Mouse (Mus musculus) intestine, postnatal 0 days (tissue): ENCODE data around the gene Ifitm10. TPM values are rescaled to one million over a fixed set of nuclear protein-coding genes. Genes with fewer than 3 reads are reported as not detected.

Experiments
- ATAC-seq: fragments of 200-750 bp; cut with Nextera tagmentation; 2 replicates; pipeline ENCODE4 v1.8.0; 2017; ENCODE audit warnings: mild to moderate bottlenecking, moderate TSS enrichment, moderate library complexity
- H3K27ac ChIP-seq: fragments of 300-500 bp; sonication (generic); 2 replicates; pipeline ENCODE4 v1.5.1; 2014; ENCODE audit warnings: mild to moderate bottlenecking, low read depth, low read length, moderate library complexity
- H3K27me3 ChIP-seq: fragments of 300-500 bp; sonication (generic); replicated peaks from 2 replicates; pipeline ENCODE4 v1.6.1; 2014; ENCODE audit warnings: low read length, mixed read lengths; ENCODE audit not compliant: control insufficient read depth, insufficient read depth
- H3K36me3 ChIP-seq: fragments of 300-500 bp; sonication (generic); 2 replicates; pipeline ENCODE4 v1.6.1; 2014; ENCODE audit warnings: mild to moderate bottlenecking, moderate library complexity; ENCODE audit not compliant: control insufficient read depth, insufficient read depth
- H3K4me1 ChIP-seq: fragments of 300-500 bp; sonication (generic); replicated peaks from 2 replicates; pipeline ENCODE4 v1.6.1; 2014; ENCODE audit warnings: antibody characterized with exemption, low read length, mixed read lengths; ENCODE audit not compliant: control insufficient read depth, insufficient read depth
- H3K4me2 ChIP-seq: fragments of 300-500 bp; sonication (generic); replicated peaks from 2 replicates; pipeline ENCODE4 v1.6.1; 2014; ENCODE audit warnings: low read depth, mild to moderate bottlenecking, moderate library complexity
- H3K4me3 ChIP-seq: fragments of 300-500 bp; sonication (generic); 2 replicates; pipeline ENCODE4 v1.5.1; 2014; ENCODE audit warnings: low read depth, low read length
- H3K9ac ChIP-seq: fragments of 300-500 bp; sonication (generic); 2 replicates; pipeline ENCODE4 v1.6.1; 2014; ENCODE audit warnings: mild to moderate bottlenecking, low read depth, low read length
- H3K9me3 ChIP-seq: fragments of 300-500 bp; sonication (generic); 2 replicates; pipeline ENCODE4 v1.6.1; 2016; ENCODE audit warnings: mixed run types; ENCODE audit not compliant: control insufficient read depth
- CTCF ChIP-seq: sonication (generic); IDR thresholded peaks from 2 replicates; pipeline ENCODE4 v1.5.1; 2016; ENCODE audit warnings: low read depth, mild to moderate bottlenecking, control low read depth, antibody characterized with exemption, moderate library complexity
- WGBS: fragments of 180-500 bp; shearing (Covaris S2); extraction: QIAGEN DNeasy Blood & Tissue Kit; methylation state at CpG from one replicate; pipeline ENCODE4 v1.1.7; 2014; 5-methylcytosine and 5-hydroxymethylcytosine counted together
- polyA plus RNA-seq: library from polyadenylated mRNA; unstranded; fragments of >200 nt; fragmentation: Nextera tagmentation; extraction: Ambion mirVana; gene quantifications from 2 replicates; pipeline ENCODE4 v1.2.1, GENCODE M21; 2015

The Ifitm10 gene
- 1.5 and 1.6 TPM in 2 replicates for polyA plus RNA-seq

DNA sequence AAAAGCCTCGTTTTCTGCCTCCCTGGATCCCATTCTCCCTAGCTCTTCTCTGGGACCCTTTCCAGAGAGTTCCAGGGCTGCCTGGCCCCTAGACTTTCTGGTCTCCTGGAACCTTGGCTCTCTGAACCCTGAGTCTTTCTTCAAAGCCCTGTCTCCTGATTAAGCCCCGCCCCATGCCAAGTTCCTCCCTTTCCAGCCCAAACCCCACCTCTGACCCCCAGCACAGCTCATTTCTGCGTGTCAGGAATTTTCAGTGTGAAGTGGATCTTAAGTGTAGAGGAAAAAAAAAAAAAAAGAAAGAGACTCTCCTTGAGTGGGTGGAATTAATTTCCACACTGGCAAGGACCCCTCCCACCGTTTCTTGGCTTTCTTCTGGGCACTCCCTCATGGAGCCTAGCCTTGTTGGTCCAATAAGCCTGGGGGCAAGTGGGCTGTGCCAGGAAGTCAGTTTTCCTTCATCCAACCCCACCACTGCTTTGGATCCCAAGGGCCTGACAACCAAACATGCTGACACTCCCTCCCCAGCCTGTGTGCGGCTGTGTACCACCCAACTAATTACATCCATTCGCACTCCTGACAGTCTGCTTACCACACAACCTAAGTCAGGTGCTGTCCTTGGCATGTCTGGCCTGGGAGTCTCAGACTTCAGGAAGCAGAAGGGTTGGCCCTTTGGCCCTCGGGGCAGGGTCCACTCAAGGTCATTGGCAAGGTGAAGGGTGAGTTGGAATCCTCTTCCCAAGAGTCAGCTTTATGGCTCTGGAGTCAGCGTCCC is at the start of gene Ifitm10:
TSS of gene Ifitm10 (minus strand) at position 113 of the 772 bp plus-strand sequence.
- ATAC-seq: no peak
- Histone ChIP-seq H3K9me3 (no peaks in the 10 kb centered on the region), H3K9ac (no peak within 1 kb of the TSS), H3K4me2 (no peak within 1 kb of the TSS), H3K36me3 (peaks cover 33% of the 10 kb centered on the region), H3K27ac (no peak within 1 kb of the TSS), H3K4me3 (no peak within 1 kb of the TSS), H3K4me1 (no peaks in the 10 kb centered on the region), H3K27me3 (peaks cover 29% of the 10 kb centered on the region)
- 64% methylated on average over 8 of the region's 8 CpGs for WGBS
- TF ChIP-seq CTCF: no peak

DNA sequence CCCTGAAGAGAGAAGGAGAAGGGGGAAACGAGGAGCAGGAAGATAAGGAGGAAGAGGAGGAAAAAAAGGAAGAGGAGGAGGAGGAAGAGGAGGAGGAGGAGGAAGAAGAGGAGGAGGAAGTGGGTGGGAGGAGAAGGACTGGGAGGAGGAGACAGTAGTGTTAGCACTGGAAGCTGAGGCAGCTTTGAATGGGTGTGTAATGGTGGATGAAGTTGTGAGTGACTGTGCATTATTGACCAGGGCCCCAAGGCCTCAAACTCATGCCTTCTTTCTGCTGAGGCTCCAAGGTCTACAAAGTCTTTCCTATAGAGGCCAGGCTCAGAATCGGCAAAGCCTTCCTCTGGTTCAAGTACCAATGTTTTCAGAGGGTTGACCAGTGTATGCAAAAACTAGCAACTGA is 48.3 kb upstream of the Ifitm10 start:
- H3K9ac ChIP-seq: no peak overlapping the region
- no peak for ATAC-seq
- no peak overlapping the region for H3K4me3 ChIP-seq
- no peaks in the 10 kb centered on the region for H3K36me3 ChIP-seq
- no peaks in the 10 kb centered on the region for H3K4me1 ChIP-seq
- H3K4me2 ChIP-seq: no peak overlapping the region
- TF ChIP-seq CTCF: no peak
- 60% methylated on average over 2 of the region's 2 CpGs for WGBS
- H3K27ac ChIP-seq: no peak overlapping the region
- H3K27me3 ChIP-seq: no peaks in the 10 kb centered on the region
- H3K9me3 ChIP-seq: no peaks in the 10 kb centered on the region

- no peak for TF ChIP-seq CTCF
- Histone ChIP-seq H3K4me3 (no peak overlapping the region), H3K9ac (no peak overlapping the region), H3K9me3 (no peaks in the 10 kb centered on the region), H3K27ac (no peak overlapping the region), H3K36me3 (no peaks in the 10 kb centered on the region), H3K27me3 (no peaks in the 10 kb centered on the region), H3K4me1 (no peaks in the 10 kb centered on the region), H3K4me2 (no peak overlapping the region)
- ATAC-seq: no peak
- WGBS: 50% methylated on average over 5 of the region's 5 CpGs
Observed at GRCm38 (mm10) chr7:142419887-142420286, 46.3 kb upstream of the Ifitm10 start.

DNA sequence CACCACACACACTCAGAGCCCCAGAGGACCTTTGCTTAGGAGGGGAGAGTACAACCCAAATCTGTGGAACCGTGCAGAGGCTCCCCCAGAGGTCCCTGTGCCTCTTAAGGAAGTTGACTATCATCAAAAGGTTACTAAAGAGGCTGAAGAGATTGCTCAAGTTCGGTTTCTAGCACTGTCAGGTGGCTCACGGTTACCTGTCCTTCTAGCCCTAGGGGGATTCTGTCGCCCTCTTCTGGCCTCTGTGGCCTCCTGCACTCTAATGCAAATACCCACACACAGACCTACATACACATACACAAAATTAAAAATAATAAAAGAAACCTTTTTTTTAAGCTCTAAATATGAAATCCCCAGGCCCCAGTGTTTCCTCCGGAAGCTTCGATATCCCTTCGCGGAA is 45.1 kb upstream of the Ifitm10 start:
- H3K27me3 ChIP-seq: no peaks in the 10 kb centered on the region
- no peak overlapping the region for H3K4me2 ChIP-seq
- H3K4me1 ChIP-seq: no peaks in the 10 kb centered on the region
- no peaks in the 10 kb centered on the region for H3K36me3 ChIP-seq
- no peak overlapping the region for H3K27ac ChIP-seq
- ATAC-seq: no peak
- WGBS: 89% methylated on average over 8 of the region's 8 CpGs
- H3K9ac ChIP-seq: no peak overlapping the region
- TF ChIP-seq CTCF: no peak
- H3K4me3 ChIP-seq: no peak overlapping the region
- no peaks in the 10 kb centered on the region for H3K9me3 ChIP-seq

DNA sequence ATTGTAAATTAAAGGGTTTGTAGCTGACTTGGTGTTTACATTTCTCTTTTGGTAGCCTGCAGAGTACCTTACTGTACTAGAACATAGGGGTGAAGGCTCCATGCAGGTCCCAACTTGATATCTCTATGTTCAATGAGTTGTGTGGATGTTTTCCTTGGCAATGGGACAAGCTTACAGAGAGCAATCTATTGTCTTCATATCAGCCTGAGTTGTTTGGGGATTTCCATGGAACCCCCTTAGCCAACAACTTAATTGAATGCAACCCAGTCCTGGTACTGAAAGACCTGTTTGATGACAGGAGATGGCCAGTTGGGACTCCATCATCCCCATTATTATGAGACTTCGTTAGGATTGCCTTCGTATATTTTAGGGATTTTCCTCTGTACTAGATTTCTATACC is 44.5 kb upstream of the Ifitm10 start:
- Histone ChIP-seq H3K27ac (no peak overlapping the region), H3K36me3 (no peaks in the 10 kb centered on the region), H3K27me3 (no peaks in the 10 kb centered on the region), H3K9me3 (no peaks in the 10 kb centered on the region), H3K4me3 (no peak overlapping the region), H3K4me2 (no peak overlapping the region), H3K4me1 (no peaks in the 10 kb centered on the region), H3K9ac (no peak overlapping the region)
- ATAC-seq: no peak
- WGBS: 85% methylated on average over 2 of the region's 2 CpGs
- no peak for TF ChIP-seq CTCF

DNA sequence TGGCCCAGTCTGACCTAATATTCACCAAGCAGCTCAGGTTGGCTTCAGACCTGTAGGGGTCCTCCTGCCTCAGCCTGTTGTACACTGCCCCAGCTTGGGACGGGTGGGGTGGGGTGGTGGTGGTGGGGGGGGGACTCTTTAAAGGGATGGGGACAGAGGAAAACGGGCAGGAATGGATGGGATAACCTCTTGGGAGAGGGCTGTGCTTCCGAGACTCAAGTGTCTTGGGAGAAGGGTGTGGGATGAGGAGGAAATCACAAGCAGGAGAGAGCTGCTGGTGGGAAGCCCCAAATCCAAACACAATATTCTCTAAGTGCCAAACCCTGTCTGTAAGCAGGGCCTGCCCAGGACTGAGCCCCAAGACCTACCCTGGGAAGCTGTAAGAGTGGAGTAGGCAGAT is 42.7 kb upstream of the Ifitm10 start:
- Histone ChIP-seq H3K27me3 (no peaks in the 10 kb centered on the region), H3K9me3 (no peaks in the 10 kb centered on the region), H3K4me2 (no peak overlapping the region), H3K9ac (no peak overlapping the region), H3K36me3 (no peaks in the 10 kb centered on the region), H3K27ac (no peak overlapping the region), H3K4me3 (no peak overlapping the region), H3K4me1 (no peaks in the 10 kb centered on the region)
- no peak for ATAC-seq
- TF ChIP-seq CTCF: no peak
- 80% methylated on average over 3 of the region's 3 CpGs for WGBS
